Mouse (Mus musculus) cerebellum, adult 18-20 months (tissue): ENCODE measurements around the gene Olfr812.
"Not testable (repeated sequence)": the region's sequence is repeated elsewhere in the genome, so short reads cannot be mapped to it uniquely, and the experiment has no call there.

Experiments
- DNase-seq, 2 experiments: peaks; one replicate each; pipeline ENCODE4 v3.0.0; 2021

Gene Olfr812

DNA sequence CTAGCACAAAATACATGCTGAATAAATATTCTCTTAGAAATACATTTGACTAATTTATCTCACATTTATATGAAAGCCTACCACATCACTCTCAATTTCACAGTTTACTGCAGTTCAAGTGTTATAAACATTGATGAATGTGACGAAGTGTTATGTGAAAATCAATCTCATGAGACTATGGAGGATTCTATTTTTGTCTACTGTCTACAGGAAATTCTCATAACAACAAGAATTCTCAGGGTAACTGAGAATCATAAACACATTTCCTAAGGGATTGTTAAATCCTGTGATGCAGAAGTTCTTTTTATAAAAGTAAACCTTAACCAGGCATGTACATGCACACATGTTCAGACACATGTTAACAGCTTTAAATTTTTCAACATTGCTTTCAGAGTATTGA is at the start of gene Olfr812:
TSS of gene Olfr812 (minus strand) at position 101 of the 400 bp plus-strand sequence.
- DNase-seq: no peak

DNA sequence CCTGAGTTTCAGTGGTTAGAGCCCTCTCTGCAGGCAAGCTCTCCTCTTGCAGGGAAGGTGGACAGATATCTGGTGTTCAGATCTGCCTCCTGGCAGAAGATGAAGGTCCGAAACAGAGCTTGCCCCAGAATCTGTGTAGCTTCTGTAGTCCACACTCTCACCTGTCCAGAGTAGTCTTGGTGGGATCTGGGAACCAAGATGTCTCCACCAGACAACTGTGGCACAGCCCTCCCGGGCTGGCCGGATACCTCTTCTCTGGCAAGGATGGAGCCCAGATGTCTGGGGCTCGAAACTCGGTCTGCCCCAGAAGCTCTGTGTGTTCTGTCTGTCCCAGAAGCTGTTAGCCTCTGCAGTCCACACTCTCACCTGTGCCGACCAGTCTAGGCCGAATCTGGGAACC is 40.0 kb upstream of the Olfr812 start:
- DNase-seq: no peak

DNA sequence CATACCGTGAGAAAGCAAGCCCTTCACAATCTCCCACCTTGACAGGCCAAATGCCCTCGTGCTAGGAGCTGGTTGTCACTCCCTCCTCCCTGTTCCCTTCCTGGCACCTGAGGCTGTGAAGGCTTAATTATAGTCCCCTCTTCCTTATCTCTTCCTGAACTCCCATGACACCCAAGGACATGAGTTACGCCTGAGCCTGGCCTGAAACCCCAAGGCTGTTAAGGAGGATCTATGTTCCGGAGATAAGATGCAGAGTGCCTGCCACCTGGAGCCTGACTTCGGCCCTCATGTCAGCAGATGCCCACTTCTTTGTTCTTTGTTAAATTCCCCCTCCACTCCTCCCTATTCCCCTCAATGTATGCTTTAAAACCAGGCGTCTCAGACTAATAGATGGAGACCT is 39.6 kb upstream of the Olfr812 start:
- not testable (repeated sequence) for DNase-seq

DNA sequence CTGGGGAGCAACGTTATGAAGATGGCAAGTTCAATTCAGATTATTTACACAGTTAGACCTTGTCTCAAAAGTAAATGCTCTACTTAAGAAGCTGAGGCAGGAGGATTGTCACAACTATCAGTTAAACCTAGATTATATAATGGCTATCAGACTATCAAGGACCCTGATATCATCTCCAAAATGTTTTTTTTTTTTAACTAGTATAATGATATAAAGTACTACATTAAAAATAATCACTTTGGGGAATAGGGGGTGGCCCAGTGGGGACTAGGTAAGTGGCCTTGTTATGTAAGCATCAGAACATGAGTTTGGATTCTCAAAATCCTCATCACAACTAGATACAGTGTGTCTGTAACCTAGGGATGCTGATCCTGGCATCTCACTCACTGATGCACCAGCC is 33.9 kb upstream of the Olfr812 start, which contains the start of gene Olfr814:
TSS of gene Olfr814 (minus strand) at position 101 of the 400 bp plus-strand sequence.
- DNase-seq: not testable (repeated sequence)

DNA sequence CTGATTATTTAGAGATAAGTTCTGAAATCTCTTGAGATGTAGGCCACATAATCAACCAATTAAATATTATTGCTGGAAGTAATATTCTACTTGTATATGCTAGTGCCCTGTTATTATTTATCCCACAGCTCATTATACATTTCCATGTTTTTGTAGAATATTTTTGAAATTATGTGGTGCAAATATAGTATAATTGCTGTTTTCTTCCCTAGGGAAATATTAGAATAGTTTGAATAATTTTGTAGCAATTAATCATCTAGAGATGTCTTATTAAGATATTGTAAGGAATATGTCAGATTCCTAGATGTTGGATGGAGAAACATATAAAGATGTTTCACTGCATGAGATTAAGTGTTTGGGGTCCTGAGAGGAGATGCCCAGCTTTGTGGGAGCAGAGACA is 9.2 kb upstream of the Olfr812 start, which contains the start of gene Olfr813:
TSS of gene Olfr813 (plus strand) at position 301 of the 400 bp plus-strand sequence.
- no peak for DNase-seq

DNA sequence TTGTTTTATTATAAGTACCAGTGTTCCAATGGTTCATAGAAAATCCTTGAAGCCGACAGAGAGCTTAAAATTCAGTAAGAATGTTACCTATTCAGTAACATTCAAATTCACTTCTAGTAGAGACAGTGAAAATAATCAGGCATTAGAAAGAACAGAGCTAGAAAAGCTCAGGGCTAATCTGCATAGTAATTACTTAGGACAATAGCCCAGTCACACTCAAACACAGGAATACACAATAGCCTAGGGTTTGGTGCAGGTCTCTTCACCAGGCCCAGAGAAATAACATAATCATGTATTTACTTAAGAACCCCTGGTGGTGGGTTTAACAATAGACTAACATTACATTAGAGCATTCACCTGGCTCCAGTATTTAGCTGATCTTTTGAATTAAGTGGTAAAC is 1.4 kb upstream of the Olfr812 start:
- no peak for DNase-seq

DNA sequence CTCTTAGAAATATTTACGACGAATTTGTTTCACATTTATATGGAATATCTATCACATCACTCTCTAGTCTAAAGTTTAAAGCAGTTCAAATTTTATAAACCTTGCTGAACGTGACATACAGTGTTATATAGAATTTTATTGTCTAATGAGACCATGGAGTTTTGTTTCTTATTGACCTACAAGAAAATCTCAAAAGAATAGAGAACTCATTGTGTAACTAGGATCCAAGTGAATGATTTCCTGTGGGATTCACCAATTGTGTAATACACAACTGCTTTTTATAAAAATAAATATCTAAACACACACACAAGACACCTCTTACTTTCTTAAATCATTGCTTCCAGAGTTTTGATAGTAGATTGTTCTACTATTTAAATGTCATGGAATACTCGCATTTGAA is 41.6 kb downstream of the Olfr812 start, which contains the start of gene Olfr811:
TSS of gene Olfr811 (minus strand) at position 101 of the 400 bp plus-strand sequence.
- no peak for DNase-seq

DNA sequence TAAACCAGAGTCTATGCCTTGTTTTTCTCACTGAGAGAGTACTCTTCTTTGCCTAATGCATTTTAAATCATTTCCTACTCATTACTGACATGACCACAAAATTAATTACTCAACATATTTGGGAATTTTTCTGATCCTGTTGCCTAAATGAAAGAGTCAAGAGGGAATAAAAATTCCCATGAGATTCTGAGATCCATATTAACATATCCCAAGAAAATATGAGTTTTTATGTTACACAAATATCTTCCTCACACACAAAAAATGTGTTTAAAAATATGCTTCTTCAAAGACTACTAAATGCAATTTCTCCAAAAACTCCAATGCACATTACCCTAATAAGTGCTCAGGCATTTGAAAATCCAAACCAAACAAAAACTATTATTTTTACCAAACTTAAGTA is 51.1 kb downstream of the Olfr812 start, which contains the start of gene Olfr810:
TSS of gene Olfr810 (minus strand) at position 101 of the 400 bp plus-strand sequence.
- no peak for DNase-seq
